ENCODE assay signal across 12 mouse cellular contexts in genomic region chr5:134652015-134652414, GRCm38 (mm10). TPM values are rescaled to one million over a fixed set of nuclear protein-coding genes. Genes with fewer than 3 reads are reported as not detected.
DNase-seq lines count a peak whose midpoint lies in the region; ATAC-seq lines count a peak whose summit lies in the region.
"Had no signal": no experiment of that assay in that cellular context is flagged by ENCODE, and none has a peak within 500 bp of the region (broad histone marks: within the 10 kb centered on the region; RNA-seq: fewer than 3 reads in every experiment).

No protein-coding gene starts in this region.

- H3K4me1 ChIP-seq in kidney, embryonic 16.5 days (ENCODE audit: insufficient read depth, low read length): no peaks in the 10 kb centered on the region
- H3K4me1 ChIP-seq: embryonic facial prominence, embryonic 13.5 days had no signal

- H3K9me3 ChIP-seq in kidney, embryonic 16.5 days (ENCODE audit: low read length): no peaks in the 10 kb centered on the region
- H3K9me3 ChIP-seq: embryonic facial prominence, embryonic 13.5 days; heart, embryonic 15.5 days had no signal

- H3K4me3 ChIP-seq in kidney, embryonic 16.5 days (ENCODE audit: low read length): no peak overlapping the region
- H3K4me3 ChIP-seq: embryonic facial prominence, embryonic 13.5 days; heart, embryonic 15.5 days had no signal

- no peak for ATAC-seq in kidney, embryonic 16.5 days (ENCODE audit: low FRiP score, low TSS enrichment)

- peak overlapping the region; percentile 9; the same call in 1 of the 2 replicates for H3K27ac ChIP-seq in kidney, embryonic 16.5 days (ENCODE audit: low read length)
- H3K27ac ChIP-seq: embryonic facial prominence, embryonic 13.5 days; heart, embryonic 15.5 days; macrophage had no signal

- whole genome bisulfite sequencing in kidney, embryonic 16.5 days: 17% methylated on average over 7 of the region's 7 CpGs

- H3K9ac ChIP-seq in kidney, embryonic 16.5 days (replicated peaks; ENCODE audit: low read length): no peak overlapping the region
- H3K9ac ChIP-seq: embryonic facial prominence, embryonic 13.5 days; heart, embryonic 15.5 days had no signal

- H3K36me3 ChIP-seq in kidney, embryonic 16.5 days (ENCODE audit: insufficient read depth, low read length): no peaks in the 10 kb centered on the region
- H3K36me3 ChIP-seq: heart, embryonic 15.5 days had no signal

- H3K4me2 ChIP-seq in kidney, embryonic 16.5 days (replicated peaks; ENCODE audit: low read depth, low read length): no peak overlapping the region
- H3K4me2 ChIP-seq: embryonic facial prominence, embryonic 13.5 days; heart, embryonic 15.5 days had no signal

- peak; percentile 28 to 35 for DNase-seq in adrenal gland, postnatal 36 days
- no peak for DNase-seq in adrenal gland, postnatal 4 days (ENCODE audit: low spot score in 2 of 2)
- no peak for DNase-seq in kidney, adult 18-20 months
- DNase-seq in right cerebral cortex, postnatal 4 days: peak; percentile 52
- no peak for DNase-seq in right cerebral cortex, adult 18-20 months
- peak; percentile 82 to 87 for DNase-seq in lung, postnatal 4 days
- no peak for DNase-seq in Muller cell, postnatal 12 days (ENCODE audit: inconsistent ontology term)
- DNase-seq: thymus, postnatal 14 days had no signal

- no peaks in the 10 kb centered on the region for H3K27me3 ChIP-seq in kidney, embryonic 16.5 days (ENCODE audit: insufficient read depth, low read length)
- H3K27me3 ChIP-seq: embryonic facial prominence, embryonic 13.5 days; heart, embryonic 15.5 days had no signal

RNA-seq across cellular contexts. Expression of gene Eif4h, which starts 12.7 kb away (rescaled TPM):
- 100 to 1,000 TPM; 288 to 289 TPM for total RNA-seq in adrenal gland, postnatal 36 days (2021)
- total RNA-seq in adrenal gland, postnatal 4 days (2021): 100 to 1,000 TPM; 336 to 353 TPM
- 492 and 502 TPM in 2 replicates for polyA plus RNA-seq in kidney, embryonic 16.5 days (2015; fragmentation: Nextera tagmentation; extraction: Ambion mirVana)

RNA-seq across cellular contexts. Expression of gene Limk1, which starts 36.4 kb away (rescaled TPM):
- 10 to 100 TPM; 19.5 to 22.6 TPM for total RNA-seq in adrenal gland, postnatal 36 days (2021)
- total RNA-seq in adrenal gland, postnatal 4 days (2021): 10 to 100 TPM; 31.1 to 32.3 TPM
- 4.9 and 5.2 TPM in 2 replicates for polyA plus RNA-seq in kidney, embryonic 16.5 days (2015; fragmentation: Nextera tagmentation; extraction: Ambion mirVana)

RNA-seq across cellular contexts. Expression of gene Lat2, which starts 37.2 kb away (rescaled TPM):
- 1 to 10 TPM; 3.3 to 4.4 TPM for total RNA-seq in adrenal gland, postnatal 36 days (2021)
- 1 to 10 TPM; 4.3 to 4.4 TPM for total RNA-seq in adrenal gland, postnatal 4 days (2021)
- 1.8 and 3.6 TPM in 2 replicates for polyA plus RNA-seq in kidney, embryonic 16.5 days (2015; fragmentation: Nextera tagmentation; extraction: Ambion mirVana)

Comparison
In these comparisons a context has a peak if more than half of its experiments do, and no peak if none do; other contexts are left out.
1. DNase-seq: peak in adrenal gland, postnatal 36 days (2 of 2), right cerebral cortex, postnatal 4 days (single experiment) and lung, postnatal 4 days (2 of 2); none in adrenal gland, postnatal 4 days (0 of 2), kidney, adult 18-20 months (single experiment), right cerebral cortex, adult 18-20 months (single experiment) and Muller cell, postnatal 12 days (single experiment).